Mouse (Mus musculus): ENCODE results near the gene Commd7. TPM values are rescaled to one million over a fixed set of nuclear protein-coding genes. Genes with fewer than 3 reads are reported as not detected.

Gene Commd7
- total RNA-seq, 2 experiments from 2014 or later, result 2.4 to 9.2 TPM

GRCm38 (mm10) chr2:153632871-153633226 is 268 bp upstream of the Commd7 start:
- peak; percentile 39 for ATAC-seq (replicated peaks; ENCODE audit: low FRiP score, poor library complexity, severe bottlenecking)

- ATAC-seq (replicated peaks; ENCODE audit: low FRiP score, poor library complexity, severe bottlenecking), result no peak
These were observed 1.6 kb downstream of the Commd7 start for GRCm38 (mm10) chr2:153630950-153631349.

GRCm38 (mm10) chr2:153622449-153622848 is 10.1 kb downstream of the Commd7 start:
- no peak for ATAC-seq (replicated peaks; ENCODE audit: low FRiP score, poor library complexity, severe bottlenecking)

GRCm38 (mm10) chr2:153618889-153619288 is 13.7 kb downstream of the Commd7 start:
- no peak for ATAC-seq (replicated peaks; ENCODE audit: low FRiP score, poor library complexity, severe bottlenecking)

GRCm38 (mm10) chr2:153618439-153618838 is 14.1 kb downstream of the Commd7 start:
- no peak for ATAC-seq (replicated peaks; ENCODE audit: low FRiP score, poor library complexity, severe bottlenecking)

- no peak for ATAC-seq (replicated peaks; ENCODE audit: low FRiP score, poor library complexity, severe bottlenecking)
These were observed 15.7 kb downstream of the Commd7 start for GRCm38 (mm10) chr2:153616893-153617292.

GRCm38 (mm10) chr2:153612594-153613281 is 19.8 kb downstream of the Commd7 start:
- no peak for ATAC-seq (replicated peaks; ENCODE audit: low FRiP score, poor library complexity, severe bottlenecking)

GRCm38 (mm10) chr2:153611743-153612142 is 20.8 kb downstream of the Commd7 start:
- ATAC-seq (replicated peaks; ENCODE audit: low FRiP score, poor library complexity, severe bottlenecking), result no peak

GRCm38 (mm10) chr2:153611241-153611630 is 21.3 kb downstream of the Commd7 start:
- ATAC-seq (replicated peaks; ENCODE audit: low FRiP score, poor library complexity, severe bottlenecking), result no peak

- no peak for ATAC-seq (replicated peaks; ENCODE audit: low FRiP score, poor library complexity, severe bottlenecking)
These were observed 21.9 kb downstream of the Commd7 start for GRCm38 (mm10) chr2:153610426-153611240.

- peak; percentile 88 for ATAC-seq (replicated peaks; ENCODE audit: low FRiP score, poor library complexity, severe bottlenecking)
These were observed 23.0 kb downstream of the Commd7 start for GRCm38 (mm10) chr2:153609548-153609947.

- ATAC-seq (replicated peaks; ENCODE audit: low FRiP score, poor library complexity, severe bottlenecking), result no peak
These were observed 23.5 kb downstream of the Commd7 start for GRCm38 (mm10) chr2:153609058-153609457.

- peak; percentile 82 for ATAC-seq (replicated peaks; ENCODE audit: low FRiP score, poor library complexity, severe bottlenecking)
These were observed 24.6 kb downstream of the Commd7 start for GRCm38 (mm10) chr2:153607870-153608515.

- no peak for ATAC-seq (replicated peaks; ENCODE audit: low FRiP score, poor library complexity, severe bottlenecking)
These were observed 26.2 kb downstream of the Commd7 start for GRCm38 (mm10) chr2:153606421-153606820.

GRCm38 (mm10) chr2:153603724-153604123 is 28.9 kb downstream of the Commd7 start:
- no peak for ATAC-seq (replicated peaks; ENCODE audit: low FRiP score, poor library complexity, severe bottlenecking)

- peak; percentile 86 for ATAC-seq (replicated peaks; ENCODE audit: low FRiP score, poor library complexity, severe bottlenecking)
These were observed 31.6 kb downstream of the Commd7 start for GRCm38 (mm10) chr2:153600667-153601648.

GRCm38 (mm10) chr2:153600021-153600666 is 32.4 kb downstream of the Commd7 start:
- ATAC-seq (replicated peaks; ENCODE audit: low FRiP score, poor library complexity, severe bottlenecking), result no peak

- ATAC-seq (replicated peaks; ENCODE audit: low FRiP score, poor library complexity, severe bottlenecking), result no peak
These were observed 35.0 kb downstream of the Commd7 start for GRCm38 (mm10) chr2:153597626-153598025.

GRCm38 (mm10) chr2:153597014-153597413 is 35.6 kb downstream of the Commd7 start:
- ATAC-seq (replicated peaks; ENCODE audit: low FRiP score, poor library complexity, severe bottlenecking), result no peak

Measured in erythroblast, adult 5-6 weeks (primary cell).